Mouse (Mus musculus) midbrain, embryonic 15.5 days (tissue): ENCODE measurements around the gene Kcnj10. TPM values are rescaled to one million over a fixed set of nuclear protein-coding genes. Genes with fewer than 3 reads are reported as not detected.

ENCODE experiments used
- ATAC-seq: fragments of 200-750 bp; cut with Nextera tagmentation; replicated peaks from 2 replicates; pipeline ENCODE4 v1.8.0; 2017; ENCODE audit warnings: moderate TSS enrichment
- H3K27ac ChIP-seq: fragments of 300-500 bp; sonication (generic); 2 replicates; pipeline ENCODE4 v1.5.1; 2015; ENCODE audit warnings: mild to moderate bottlenecking, inconsistent platforms
- H3K27me3 ChIP-seq: fragments of 300-500 bp; sonication (generic); replicated peaks from 2 replicates; pipeline ENCODE4 v1.6.1; 2015; ENCODE audit warnings: inconsistent platforms
- H3K36me3 ChIP-seq: fragments of 300-500 bp; sonication (generic); replicated peaks from 2 replicates; pipeline ENCODE4 v1.6.1; 2015; ENCODE audit warnings: inconsistent platforms
- H3K4me1 ChIP-seq: fragments of 300-500 bp; sonication (generic); 2 replicates; pipeline ENCODE4 v1.6.1; 2015; ENCODE audit warnings: inconsistent platforms
- H3K4me2 ChIP-seq: fragments of 300-500 bp; sonication (generic); 2 replicates; pipeline ENCODE4 v1.6.1; 2015; ENCODE audit warnings: inconsistent platforms, mild to moderate bottlenecking, moderate library complexity
- H3K4me3 ChIP-seq: fragments of 300-500 bp; sonication (generic); 2 replicates; pipeline ENCODE4 v1.5.1; 2015; ENCODE audit warnings: mild to moderate bottlenecking, inconsistent platforms
- H3K9ac ChIP-seq: fragments of 300-500 bp; sonication (generic); 2 replicates; pipeline ENCODE4 v1.6.1; 2015; ENCODE audit warnings: mild to moderate bottlenecking, inconsistent platforms
- H3K9me3 ChIP-seq: fragments of 300-500 bp; sonication (generic); 2 replicates; pipeline ENCODE4 v1.6.1; 2016; ENCODE audit warnings: inconsistent platforms
- WGBS: fragments of 180-500 bp; shearing (Covaris S2); methylation state at CpG from one replicate; pipeline ENCODE4 v1.1.7; 2015; ENCODE audit warnings: mixed read lengths; 5-methylcytosine and 5-hydroxymethylcytosine counted together
- polyA plus RNA-seq: library from polyadenylated mRNA; unstranded; fragments of >200 nt; fragmentation: Nextera tagmentation; extraction: Ambion mirVana; gene quantifications from 2 replicates; pipeline ENCODE4 v1.2.1, GENCODE M21; 2015

Gene Kcnj10
- polyA plus RNA-seq: 1.8 TPM in 2 replicates

DNA sequence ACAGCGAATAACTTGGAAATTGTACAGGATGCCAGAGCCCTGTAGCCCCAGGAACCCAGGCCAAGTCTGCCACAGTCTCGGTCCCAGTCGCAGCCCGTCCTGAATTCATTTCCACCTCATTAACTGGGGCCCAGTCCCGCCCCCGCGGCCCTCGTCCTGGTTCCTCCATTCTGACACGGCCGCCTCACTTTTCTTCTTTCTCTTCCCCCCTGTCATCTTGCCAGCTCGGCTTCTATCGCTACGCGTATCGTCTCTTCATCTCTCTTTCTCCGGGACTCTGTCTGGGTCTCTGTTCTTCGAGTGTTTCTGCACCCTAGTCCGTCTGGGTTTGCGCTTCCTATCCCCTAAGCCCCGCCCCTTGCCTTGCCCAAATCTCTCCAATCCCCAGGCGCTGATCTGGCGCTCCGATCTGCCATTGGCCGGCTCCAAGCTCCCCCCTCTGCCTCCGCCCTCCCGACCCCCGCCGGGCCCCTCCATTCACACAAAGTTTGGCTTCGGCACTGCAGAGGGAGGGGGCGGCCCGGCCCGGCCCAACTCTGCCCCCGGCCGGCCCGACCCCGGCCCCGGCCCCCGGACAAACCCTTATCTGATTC lies at the start of gene Kcnj10:
Gene Kcnj10, plus strand, starts transcription at position 482 of the 593 bp plus-strand sequence.
- Histone ChIP-seq H3K4me3 (peak within 1 kb of the TSS; percentile 41), H3K4me1 (peaks cover 12% of the 10 kb centered on the region), H3K36me3 (no peaks in the 10 kb centered on the region), H3K4me2 (peak within 1 kb of the TSS; percentile 75), H3K27ac (peak within 1 kb of the TSS; percentile 53; the same call in 1 of the 2 replicates), H3K9ac (peak within 1 kb of the TSS; percentile 19; the same call in 1 of the 2 replicates), H3K9me3 (no peaks in the 10 kb centered on the region), H3K27me3 (peaks cover 5% of the 10 kb centered on the region)
- 1% methylated on average over 38 of the region's 38 CpGs for WGBS
- ATAC-seq: peak; percentile 91

DNA sequence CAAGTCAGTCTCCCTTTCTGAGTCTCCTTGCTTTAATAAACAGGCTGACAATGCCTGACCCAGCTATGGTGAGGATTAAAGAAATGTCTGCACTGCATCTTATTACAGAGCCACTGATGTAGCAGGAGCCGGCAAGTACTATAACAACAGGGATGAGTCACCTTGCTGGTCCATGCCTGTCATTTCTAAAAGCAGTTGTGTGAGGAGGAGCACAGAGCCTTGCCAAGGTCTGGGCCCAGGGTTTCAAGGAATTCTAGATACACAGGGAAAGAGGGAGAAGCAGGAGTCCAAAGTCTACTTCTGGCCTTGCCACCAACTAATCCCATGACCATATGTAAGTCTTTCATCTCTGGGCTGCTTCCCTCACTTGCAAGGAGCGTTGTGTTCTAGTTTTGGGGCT lies 48.1 kb upstream of the Kcnj10 start:
- Histone ChIP-seq H3K4me1 (peaks cover 7% of the 10 kb centered on the region; the same call in 1 of the 2 replicates), H3K9me3 (no peaks in the 10 kb centered on the region), H3K4me2 (no peak overlapping the region), H3K36me3 (no peaks in the 10 kb centered on the region), H3K27me3 (no peaks in the 10 kb centered on the region), H3K27ac (no peak overlapping the region), H3K9ac (no peak overlapping the region), H3K4me3 (no peak overlapping the region)
- WGBS: 81% methylated on average over 2 of the region's 2 CpGs
- no peak for ATAC-seq

DNA sequence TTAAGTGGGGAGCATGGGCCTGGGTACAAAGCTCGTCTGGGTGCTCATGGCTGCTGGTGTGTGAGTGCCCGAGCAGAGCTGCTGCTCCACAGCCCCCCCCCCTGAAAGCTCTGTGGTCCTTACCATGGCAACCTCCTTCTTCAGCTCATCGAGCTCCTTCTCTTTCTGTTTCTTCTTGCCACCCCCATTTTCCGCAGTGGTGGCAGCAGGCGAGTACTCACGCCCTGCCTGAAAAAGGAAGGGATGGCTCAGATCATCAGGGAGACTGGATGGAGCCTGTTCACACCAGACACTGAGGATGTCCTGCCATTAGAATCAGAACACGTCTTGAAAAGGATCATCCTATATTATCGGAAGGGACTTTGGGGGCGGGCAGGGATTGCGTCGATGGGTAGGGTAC lies 47.6 kb upstream of the Kcnj10 start:
- no peak overlapping the region for H3K4me3 ChIP-seq
- no peak overlapping the region for H3K4me2 ChIP-seq
- no peak overlapping the region for H3K27ac ChIP-seq
- ATAC-seq: no peak
- 82% methylated on average over 11 of the region's 11 CpGs for WGBS
- no peaks in the 10 kb centered on the region for H3K36me3 ChIP-seq
- no peaks in the 10 kb centered on the region for H3K9me3 ChIP-seq
- H3K9ac ChIP-seq: no peak overlapping the region
- peaks cover 7% of the 10 kb centered on the region; the same call in 1 of the 2 replicates for H3K4me1 ChIP-seq
- no peaks in the 10 kb centered on the region for H3K27me3 ChIP-seq

DNA sequence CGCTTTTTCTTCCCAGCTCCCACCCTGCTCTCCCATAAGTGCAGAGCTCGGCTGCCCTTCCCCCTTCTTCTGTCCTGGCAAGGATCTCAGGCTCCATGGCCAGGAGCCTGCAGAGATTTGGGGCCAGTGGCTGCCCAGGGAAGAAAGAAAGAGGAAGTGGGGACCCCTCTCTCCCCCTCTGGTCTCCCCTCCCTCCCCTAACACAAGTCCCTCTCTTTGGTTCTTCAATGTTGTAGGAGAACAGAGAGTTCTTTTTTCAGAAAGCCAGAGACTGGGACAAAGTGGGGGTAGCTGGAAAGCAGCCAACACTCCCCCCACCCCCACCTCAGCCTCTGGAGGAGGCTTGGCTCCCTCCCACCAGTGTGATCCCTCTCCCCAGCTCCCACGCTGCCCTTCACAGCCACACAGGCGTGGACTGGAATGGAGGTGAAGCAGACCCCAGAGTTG lies 45.2 kb upstream of the Kcnj10 start:
- Histone ChIP-seq H3K4me2 (peak overlapping the region; percentile 28; the same call in 1 of the 2 replicates), H3K27me3 (no peaks in the 10 kb centered on the region), H3K4me1 (peaks cover 8% of the 10 kb centered on the region), H3K4me3 (peak overlapping the region; percentile 22; the same call in 1 of the 2 replicates), H3K27ac (peak overlapping the region; percentile 72), H3K36me3 (no peaks in the 10 kb centered on the region), H3K9ac (no peak overlapping the region), H3K9me3 (no peaks in the 10 kb centered on the region)
- WGBS: 35% methylated on average over 4 of the region's 4 CpGs
- ATAC-seq: peak; percentile 73

GRCm38 (mm10) chr1:172296816-172297510 lies 44.0 kb upstream of the Kcnj10 start:
- 75% methylated on average over 6 of the region's 6 CpGs for WGBS
- no peak for ATAC-seq
- Histone ChIP-seq H3K9ac (0 out of 2 replicates have a peak overlapping the region, but pooled peaks have one; percentile 14), H3K27ac (peak overlapping the region; percentile 72), H3K4me1 (peaks cover 18% of the 10 kb centered on the region), H3K4me3 (peak overlapping the region; percentile 22), H3K36me3 (no peaks in the 10 kb centered on the region), H3K9me3 (no peaks in the 10 kb centered on the region), H3K4me2 (peak overlapping the region; percentile 28), H3K27me3 (no peaks in the 10 kb centered on the region)

DNA sequence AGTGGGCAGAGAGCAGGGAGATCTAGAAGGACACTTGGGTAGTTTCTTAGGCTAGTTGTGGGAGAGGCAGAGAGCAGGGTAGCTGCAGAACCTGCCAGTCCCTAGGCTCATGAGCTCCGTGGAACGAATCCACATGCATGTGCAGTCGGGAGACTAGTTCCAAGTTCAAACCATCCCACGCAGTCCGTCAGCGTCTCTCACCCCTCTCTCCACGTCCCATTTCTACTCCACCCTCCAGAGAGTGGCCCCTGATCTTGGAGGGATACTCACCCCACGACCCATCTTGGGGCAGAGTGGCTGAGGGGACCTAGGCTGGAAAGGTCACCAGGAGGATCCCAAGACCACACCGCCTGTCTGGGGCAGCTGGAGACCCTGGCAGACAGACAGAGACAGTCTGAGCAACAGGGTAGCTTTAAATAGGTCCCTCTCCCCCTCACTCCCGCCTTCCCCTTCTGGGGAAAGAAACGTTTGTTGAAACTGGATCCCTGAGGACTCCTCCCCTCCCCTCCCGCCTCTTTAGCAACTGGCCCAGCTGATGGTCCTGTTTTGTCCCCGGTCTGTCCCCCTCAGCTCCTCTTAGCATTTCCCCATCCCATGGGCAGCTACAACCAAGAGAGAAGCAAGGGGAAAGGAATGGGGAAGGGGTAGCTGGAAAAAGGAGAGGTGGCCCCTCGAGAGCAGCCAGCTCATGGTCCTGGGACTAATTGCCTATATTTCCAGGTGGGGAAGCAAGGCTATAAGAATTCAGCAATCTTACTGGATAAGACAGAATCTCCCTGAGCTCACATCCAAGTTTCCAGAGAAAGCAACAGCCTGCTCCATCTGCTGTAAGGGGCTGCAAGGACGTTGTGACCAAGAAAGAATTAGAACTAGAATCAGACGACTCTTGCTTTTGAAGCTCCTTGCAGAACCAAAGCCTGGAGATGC lies 43.1 kb upstream of the Kcnj10 start, which contains the start of gene Atp1a2:
Gene Atp1a2, minus strand, starts transcription at position 454 of the 927 bp plus-strand sequence.
- Histone ChIP-seq H3K9me3 (no peaks in the 10 kb centered on the region), H3K4me3 (peak within 1 kb of the TSS; percentile 22), H3K27me3 (no peaks in the 10 kb centered on the region), H3K9ac (0 out of 2 replicates have a peak within 1 kb of the TSS, but pooled peaks have one; percentile 14), H3K4me2 (peak within 1 kb of the TSS; percentile 28), H3K36me3 (no peaks in the 10 kb centered on the region), H3K4me1 (peaks cover 20% of the 10 kb centered on the region), H3K27ac (peak within 1 kb of the TSS; percentile 72)
- 10% methylated on average over 16 of the region's 16 CpGs for WGBS
- no peak for ATAC-seq

DNA sequence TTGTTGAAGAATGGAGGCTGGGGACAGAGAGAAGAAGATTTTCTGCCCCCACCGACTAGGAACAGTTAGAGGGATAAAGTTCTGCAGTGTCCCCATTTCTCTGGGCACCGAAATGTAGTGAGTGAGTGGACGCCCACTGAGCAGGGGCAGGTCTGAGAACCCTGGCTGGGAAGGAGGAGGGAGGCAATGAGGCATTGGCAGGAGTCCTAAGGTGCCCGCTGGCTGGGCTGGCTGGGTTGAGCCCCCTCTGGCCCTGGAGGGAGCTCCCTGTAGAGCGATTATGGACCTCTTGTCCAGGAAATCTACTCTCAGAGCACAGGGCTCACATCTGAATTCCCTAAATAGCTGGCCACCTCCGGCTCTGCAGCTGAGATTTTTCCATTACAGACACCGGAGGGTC lies 41.5 kb upstream of the Kcnj10 start:
- no peak overlapping the region for H3K9ac ChIP-seq
- no peaks in the 10 kb centered on the region for H3K36me3 ChIP-seq
- no peaks in the 10 kb centered on the region for H3K9me3 ChIP-seq
- H3K4me2 ChIP-seq: no peak overlapping the region
- H3K4me1 ChIP-seq: peaks cover 18% of the 10 kb centered on the region
- no peaks in the 10 kb centered on the region for H3K27me3 ChIP-seq
- 64% methylated on average over 7 of the region's 7 CpGs for WGBS
- ATAC-seq: no peak
- no peak overlapping the region for H3K4me3 ChIP-seq
- H3K27ac ChIP-seq: no peak overlapping the region; the same call in 1 of the 2 replicates

- H3K9ac ChIP-seq: no peak overlapping the region
- no peak overlapping the region for H3K4me2 ChIP-seq
- H3K36me3 ChIP-seq: no peaks in the 10 kb centered on the region
- no peaks in the 10 kb centered on the region for H3K27me3 ChIP-seq
- ATAC-seq: no peak
- H3K4me3 ChIP-seq: no peak overlapping the region
- peaks cover 14% of the 10 kb centered on the region for H3K4me1 ChIP-seq
- H3K9me3 ChIP-seq: no peaks in the 10 kb centered on the region
- WGBS: 62% methylated on average over 5 of the region's 5 CpGs
- H3K27ac ChIP-seq: no peak overlapping the region
Measured at GRCm38 (mm10) chr1:172300247-172300646, 40.8 kb upstream of the Kcnj10 start.

GRCm38 (mm10) chr1:172301180-172301579 lies 39.8 kb upstream of the Kcnj10 start:
- H3K4me1 ChIP-seq: peaks cover 14% of the 10 kb centered on the region
- no peak overlapping the region for H3K27ac ChIP-seq
- H3K36me3 ChIP-seq: no peaks in the 10 kb centered on the region
- H3K4me2 ChIP-seq: no peak overlapping the region
- H3K9ac ChIP-seq: no peak overlapping the region
- peak; percentile 46; the same call in 1 of the 2 replicates for ATAC-seq
- WGBS: 32% methylated on average over 12 of the region's 12 CpGs
- H3K9me3 ChIP-seq: no peaks in the 10 kb centered on the region
- no peak overlapping the region for H3K4me3 ChIP-seq
- no peaks in the 10 kb centered on the region for H3K27me3 ChIP-seq

- no peak overlapping the region for H3K4me3 ChIP-seq
- H3K4me1 ChIP-seq: peaks cover 14% of the 10 kb centered on the region
- no peak overlapping the region for H3K4me2 ChIP-seq
- no peaks in the 10 kb centered on the region for H3K9me3 ChIP-seq
- no peak overlapping the region for H3K9ac ChIP-seq
- 59% methylated on average over 3 of the region's 3 CpGs for WGBS
- no peaks in the 10 kb centered on the region for H3K27me3 ChIP-seq
- no peak for ATAC-seq
- H3K27ac ChIP-seq: no peak overlapping the region
- no peaks in the 10 kb centered on the region for H3K36me3 ChIP-seq
Measured at GRCm38 (mm10) chr1:172302311-172302710, 38.7 kb upstream of the Kcnj10 start.

GRCm38 (mm10) chr1:172302851-172303250 lies 38.2 kb upstream of the Kcnj10 start:
- Histone ChIP-seq H3K4me1 (peaks cover 14% of the 10 kb centered on the region; the same call in 1 of the 2 replicates), H3K9me3 (no peaks in the 10 kb centered on the region), H3K27ac (no peak overlapping the region), H3K4me3 (no peak overlapping the region), H3K27me3 (no peaks in the 10 kb centered on the region), H3K9ac (no peak overlapping the region), H3K36me3 (no peaks in the 10 kb centered on the region), H3K4me2 (no peak overlapping the region)
- WGBS: 9% methylated on average over 6 of the region's 6 CpGs
- ATAC-seq: no peak

DNA sequence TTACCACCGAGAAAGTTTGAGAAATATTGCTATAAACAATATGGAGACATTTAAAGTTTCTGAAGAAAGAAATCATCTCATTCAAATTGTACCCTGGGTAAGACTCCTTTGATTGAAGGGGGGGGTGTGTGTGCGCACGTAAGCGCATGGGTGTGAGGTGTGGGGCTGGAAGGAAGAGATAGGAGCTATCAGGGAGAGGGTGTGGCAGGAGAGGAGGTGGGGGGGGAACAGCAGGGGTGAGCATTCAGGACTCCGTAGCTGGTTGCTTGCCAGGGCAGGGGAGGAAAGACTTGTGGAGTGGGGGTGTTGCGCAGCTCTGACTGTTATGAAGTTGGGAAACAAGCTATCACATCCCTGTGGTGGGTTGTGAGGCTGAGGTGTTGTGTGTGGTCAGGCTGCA lies 36.6 kb upstream of the Kcnj10 start:
- 79% methylated on average over 6 of the region's 6 CpGs for WGBS
- Histone ChIP-seq H3K27me3 (no peaks in the 10 kb centered on the region), H3K9me3 (no peaks in the 10 kb centered on the region), H3K36me3 (no peaks in the 10 kb centered on the region), H3K4me1 (peaks cover 16% of the 10 kb centered on the region), H3K4me3 (no peak overlapping the region), H3K9ac (no peak overlapping the region), H3K4me2 (no peak overlapping the region), H3K27ac (no peak overlapping the region)
- no peak for ATAC-seq
